Mouse (Mus musculus) forebrain, postnatal 0 days (tissue): ENCODE data around the gene Hydin. TPM values are rescaled to one million over a fixed set of nuclear protein-coding genes. Genes with fewer than 3 reads are reported as not detected.

ENCODE experiments used
- ATAC-seq: fragments of 200-750 bp; cut with Nextera tagmentation; 2 replicates; pipeline ENCODE4 v1.8.0; 2017; ENCODE audit warnings: mild to moderate bottlenecking, moderate library complexity
- DNase-seq: peaks from one replicate; pipeline ENCODE4 v3.0.0-alpha.2; 2015
- H3K27ac ChIP-seq: fragments of 300-500 bp; sonication (generic); 2 replicates; pipeline ENCODE4 v1.5.1; 2014; ENCODE audit warnings: low read depth, mild to moderate bottlenecking, antibody characterized with exemption, low read length, moderate library complexity, mixed read lengths
- H3K27me3 ChIP-seq: fragments of 300-500 bp; sonication (generic); 2 replicates; pipeline ENCODE4 v1.6.1; 2014; ENCODE audit warnings: mild to moderate bottlenecking, low read length, mixed read lengths; ENCODE audit not compliant: insufficient read depth
- H3K36me3 ChIP-seq: fragments of 300-500 bp; sonication (generic); 2 replicates; pipeline ENCODE4 v1.6.1; 2014; ENCODE audit warnings: mild to moderate bottlenecking, moderate library complexity; ENCODE audit not compliant: insufficient read depth
- H3K4me1 ChIP-seq: fragments of 300-500 bp; sonication (generic); 2 replicates; pipeline ENCODE4 v1.6.1; 2014; ENCODE audit warnings: antibody characterized with exemption; ENCODE audit not compliant: insufficient read depth
- H3K4me2 ChIP-seq: fragments of 300-500 bp; sonication (generic); 2 replicates; pipeline ENCODE4 v1.6.1; 2014; ENCODE audit warnings: low read depth, mild to moderate bottlenecking, moderate library complexity
- H3K4me3 ChIP-seq: fragments of 300-500 bp; sonication (generic); 2 replicates; pipeline ENCODE4 v1.5.1; 2014; ENCODE audit warnings: low read depth, low read length, mixed read lengths
- H3K9ac ChIP-seq: fragments of 300-500 bp; sonication (generic); 2 replicates; pipeline ENCODE4 v1.6.1; 2014; ENCODE audit warnings: mild to moderate bottlenecking
- H3K9me3 ChIP-seq: fragments of 300-500 bp; sonication (generic); 2 replicates; pipeline ENCODE4 v1.6.1; 2016; ENCODE audit warnings: low read length
- CTCF ChIP-seq: sonication (generic); IDR thresholded peaks from 2 replicates; pipeline ENCODE4 v1.5.1; 2016; ENCODE audit warnings: antibody characterized with exemption, control low read depth, low read depth
- WGBS: fragments of 180-500 bp; shearing (Covaris S2); extraction: QIAGEN DNeasy Blood & Tissue Kit; methylation state at CpG from one replicate; pipeline ENCODE4 v1.1.7; 2014; 5-methylcytosine and 5-hydroxymethylcytosine counted together
- polyA plus RNA-seq: library from polyadenylated mRNA; unstranded; fragments of >200 nt; fragmentation: Nextera tagmentation; extraction: Ambion mirVana; gene quantifications from 2 replicates; pipeline ENCODE4 v1.2.1, GENCODE M21; 2015
- total RNA-seq: library from RNA; depleted of rRNA; stranded (reverse); fragments of >200 nt; gene quantifications from 2 replicates; pipeline ENCODE4 v1.2.3, GENCODE M21; 2014; rRNA removed

Hydin gene
- 0.92 and 1.0 TPM in 2 replicates for total RNA-seq
- polyA plus RNA-seq: 0.21 and 0.63 TPM in 2 replicates

DNA sequence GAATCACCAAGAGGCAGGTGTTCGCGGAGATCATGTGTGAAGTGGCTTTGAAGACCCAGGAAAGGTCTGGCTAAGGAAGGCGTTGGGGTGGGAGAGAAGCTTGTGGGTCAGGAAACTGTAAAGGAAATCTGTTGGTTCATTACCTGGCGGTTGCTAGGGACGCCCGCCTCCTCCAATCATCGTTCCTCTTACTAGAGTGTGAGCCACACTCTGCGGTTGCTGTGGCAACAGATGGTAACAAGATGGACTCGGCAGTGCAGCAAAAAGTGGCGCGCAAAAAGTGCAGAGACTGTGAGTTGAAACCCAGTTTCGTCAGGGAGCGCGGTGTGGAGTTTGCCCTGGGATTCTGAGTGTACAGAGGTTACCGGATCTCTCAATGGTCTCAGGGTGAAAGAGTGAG is at the start of gene Hydin:
Hydin (plus strand) TSS at position 237 of the 400 bp plus-strand sequence.
- H3K9ac ChIP-seq: no peak within 1 kb of the TSS
- H3K27ac ChIP-seq: no peak within 1 kb of the TSS
- H3K9me3 ChIP-seq: no peaks in the 10 kb centered on the region
- no peaks in the 10 kb centered on the region for H3K27me3 ChIP-seq
- WGBS: under 1% methylated on average over 15 of the region's 15 CpGs
- ATAC-seq (peak; percentile 98), DNase-seq (peak; percentile 93)
- H3K4me3 ChIP-seq: peak within 1 kb of the TSS; percentile 29
- no peaks in the 10 kb centered on the region for H3K4me1 ChIP-seq
- H3K4me2 ChIP-seq: peak within 1 kb of the TSS; percentile 58
- H3K36me3 ChIP-seq: no peaks in the 10 kb centered on the region
- no peak for TF ChIP-seq CTCF

DNA sequence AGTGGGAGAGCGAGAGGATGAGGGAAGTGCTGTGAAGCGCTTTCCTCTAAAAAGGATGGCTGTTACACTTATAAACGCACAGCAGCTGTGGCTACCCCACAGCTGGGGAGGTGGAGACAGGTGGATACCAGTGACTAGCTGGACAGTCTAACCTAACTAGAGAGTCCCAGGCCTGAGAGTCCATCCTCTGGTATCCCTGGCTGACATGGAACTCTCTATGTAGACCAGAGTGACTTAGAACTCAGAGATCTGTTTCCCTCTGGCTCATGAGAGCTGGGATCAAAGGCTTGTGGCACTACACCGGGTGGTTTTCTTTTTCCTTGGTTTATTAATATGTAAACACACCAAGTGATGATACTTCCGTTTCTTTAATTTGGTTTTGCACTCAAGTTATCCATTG is 49.6 kb upstream of the Hydin start:
- DNase-seq: no peak
- Histone ChIP-seq H3K27ac (no peak overlapping the region; the same call in 1 of the 2 replicates), H3K36me3 (peaks cover 13% of the 10 kb centered on the region), H3K27me3 (no peaks in the 10 kb centered on the region), H3K4me1 (peaks cover 9% of the 10 kb centered on the region; the same call in 1 of the 2 replicates), H3K4me3 (peak overlapping the region; percentile 51), H3K9me3 (no peaks in the 10 kb centered on the region), H3K4me2 (peak overlapping the region; percentile 49), H3K9ac (no peak overlapping the region)
- peak; percentile 10 for ATAC-seq
- 36% methylated on average over 5 of the region's 5 CpGs for WGBS
- TF ChIP-seq CTCF: no peak

DNA sequence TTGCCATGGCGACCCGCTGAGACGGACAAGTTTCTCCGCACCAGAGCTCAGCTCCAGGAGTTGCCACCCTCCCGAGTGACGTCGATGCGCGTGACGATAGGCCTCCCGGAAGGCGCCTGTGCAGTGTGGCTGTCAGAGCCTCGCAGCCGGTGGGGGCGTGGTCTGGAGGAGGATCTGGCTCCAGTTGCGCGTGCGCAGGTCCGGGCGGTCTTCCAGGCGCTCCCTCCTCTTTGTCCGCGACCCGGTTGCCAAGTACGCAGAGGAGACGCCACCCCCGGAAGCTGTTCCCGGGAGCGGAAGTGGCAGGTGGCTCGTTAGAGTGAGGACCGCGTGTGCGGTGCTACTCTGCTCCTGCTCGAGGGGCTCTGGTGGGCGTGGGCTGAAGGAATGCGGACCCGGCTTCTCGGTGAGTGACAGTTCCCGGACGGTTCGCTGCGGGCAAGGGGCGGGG is 49.1 kb upstream of the Hydin start:
- DNase-seq (peak; percentile 100), ATAC-seq (peak; percentile 100)
- H3K9ac ChIP-seq: peak overlapping the region; percentile 44
- H3K36me3 ChIP-seq: peaks cover 18% of the 10 kb centered on the region
- no peaks in the 10 kb centered on the region for H3K9me3 ChIP-seq
- H3K27ac ChIP-seq: 0 out of 2 replicates have a peak overlapping the region, but pooled peaks have one; percentile 37
- peak overlapping the region; percentile 69 for H3K4me2 ChIP-seq
- peak overlapping the region; percentile 51 for H3K4me3 ChIP-seq
- no peaks in the 10 kb centered on the region for H3K27me3 ChIP-seq
- peaks cover 9% of the 10 kb centered on the region; the same call in 1 of the 2 replicates for H3K4me1 ChIP-seq
- no peak for TF ChIP-seq CTCF
- under 1% methylated on average over 43 of the region's 43 CpGs for WGBS

DNA sequence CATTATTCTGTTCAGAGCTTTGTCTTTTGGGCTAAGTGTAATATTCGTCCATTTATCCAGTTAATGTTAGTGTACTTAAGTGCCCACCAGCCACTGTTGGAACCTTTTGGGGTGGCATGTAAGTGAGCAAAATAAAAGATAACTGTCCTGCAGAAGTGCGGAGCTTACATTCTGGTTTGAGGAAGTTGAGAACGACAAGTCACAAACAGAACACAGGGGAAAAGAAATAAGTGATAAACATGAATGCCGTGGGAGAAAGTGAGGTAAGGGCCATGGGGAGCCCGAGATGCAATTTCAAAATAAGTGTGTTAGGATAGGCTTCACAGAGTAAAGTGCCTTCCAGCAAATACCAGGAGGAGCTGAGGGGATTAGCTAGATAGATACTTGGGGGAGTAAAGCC is 48.3 kb upstream of the Hydin start:
- H3K27me3 ChIP-seq: no peaks in the 10 kb centered on the region
- H3K27ac ChIP-seq: no peak overlapping the region
- H3K4me1 ChIP-seq: peaks cover 9% of the 10 kb centered on the region; the same call in 1 of the 2 replicates
- DNase-seq: no peak
- H3K36me3 ChIP-seq: peaks cover 26% of the 10 kb centered on the region
- peak overlapping the region; percentile 44 for H3K9ac ChIP-seq
- peak overlapping the region; percentile 69 for H3K4me2 ChIP-seq
- H3K4me3 ChIP-seq: peak overlapping the region; percentile 51
- TF ChIP-seq CTCF: no peak
- 66% methylated on average over 5 of the region's 5 CpGs for WGBS
- no peaks in the 10 kb centered on the region for H3K9me3 ChIP-seq
- ATAC-seq: no peak

DNA sequence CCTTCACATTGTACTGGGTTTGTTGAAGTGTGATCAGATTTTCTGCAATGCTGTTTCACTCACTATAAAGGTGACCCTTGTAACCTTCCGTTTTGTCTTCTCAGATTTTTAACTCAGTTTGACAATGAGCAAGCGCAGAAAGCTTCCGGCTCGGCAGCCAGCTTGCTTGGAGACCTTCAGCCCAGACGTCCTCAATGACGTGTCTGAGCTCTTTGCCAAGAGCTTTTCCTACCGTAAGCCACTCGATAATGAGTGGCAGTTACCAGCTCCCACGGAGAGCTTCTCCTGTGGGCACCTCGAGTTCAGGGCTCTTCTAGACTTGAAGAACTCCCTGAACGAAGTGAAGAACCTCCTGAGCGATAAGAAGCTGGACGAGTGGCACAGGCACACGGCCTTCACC is 45.8 kb upstream of the Hydin start:
- Histone ChIP-seq H3K27me3 (no peaks in the 10 kb centered on the region), H3K9ac (no peak overlapping the region), H3K4me2 (no peak overlapping the region), H3K4me3 (no peak overlapping the region), H3K36me3 (peaks cover 34% of the 10 kb centered on the region), H3K9me3 (no peaks in the 10 kb centered on the region), H3K4me1 (peaks cover 9% of the 10 kb centered on the region; the same call in 1 of the 2 replicates), H3K27ac (no peak overlapping the region)
- ATAC-seq: no peak
- no peak for DNase-seq
- 89% methylated on average over 14 of the region's 14 CpGs for WGBS
- TF ChIP-seq CTCF: no peak

DNA sequence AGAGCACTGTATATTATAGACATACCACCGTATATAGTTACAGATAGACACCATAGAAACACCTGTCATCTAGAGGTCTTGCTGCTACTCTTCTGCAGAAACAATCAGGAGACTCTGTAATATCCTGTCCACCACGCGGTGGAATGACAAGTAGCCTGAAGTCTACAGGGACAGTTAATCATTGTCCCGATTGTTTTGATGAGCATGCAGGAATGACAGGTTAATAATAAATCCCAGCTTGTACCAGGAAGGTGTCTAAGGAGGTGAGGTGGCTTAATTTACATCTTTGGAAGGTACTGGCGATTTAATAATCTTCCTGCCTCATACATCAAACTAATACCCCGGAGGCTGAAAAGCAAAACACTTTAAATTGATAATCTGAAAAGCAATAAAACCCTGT is 36.0 kb upstream of the Hydin start:
- ATAC-seq: no peak
- TF ChIP-seq CTCF: no peak
- Histone ChIP-seq H3K4me1 (no peaks in the 10 kb centered on the region), H3K4me3 (no peak overlapping the region), H3K9ac (no peak overlapping the region), H3K27ac (no peak overlapping the region), H3K27me3 (no peaks in the 10 kb centered on the region), H3K36me3 (0 out of 2 replicates have a peak, but pooled peaks cover under 1% of the 10 kb centered on the region), H3K4me2 (no peak overlapping the region), H3K9me3 (no peaks in the 10 kb centered on the region)
- 92% methylated on average over 6 of the region's 6 CpGs for WGBS
- no peak for DNase-seq

DNA sequence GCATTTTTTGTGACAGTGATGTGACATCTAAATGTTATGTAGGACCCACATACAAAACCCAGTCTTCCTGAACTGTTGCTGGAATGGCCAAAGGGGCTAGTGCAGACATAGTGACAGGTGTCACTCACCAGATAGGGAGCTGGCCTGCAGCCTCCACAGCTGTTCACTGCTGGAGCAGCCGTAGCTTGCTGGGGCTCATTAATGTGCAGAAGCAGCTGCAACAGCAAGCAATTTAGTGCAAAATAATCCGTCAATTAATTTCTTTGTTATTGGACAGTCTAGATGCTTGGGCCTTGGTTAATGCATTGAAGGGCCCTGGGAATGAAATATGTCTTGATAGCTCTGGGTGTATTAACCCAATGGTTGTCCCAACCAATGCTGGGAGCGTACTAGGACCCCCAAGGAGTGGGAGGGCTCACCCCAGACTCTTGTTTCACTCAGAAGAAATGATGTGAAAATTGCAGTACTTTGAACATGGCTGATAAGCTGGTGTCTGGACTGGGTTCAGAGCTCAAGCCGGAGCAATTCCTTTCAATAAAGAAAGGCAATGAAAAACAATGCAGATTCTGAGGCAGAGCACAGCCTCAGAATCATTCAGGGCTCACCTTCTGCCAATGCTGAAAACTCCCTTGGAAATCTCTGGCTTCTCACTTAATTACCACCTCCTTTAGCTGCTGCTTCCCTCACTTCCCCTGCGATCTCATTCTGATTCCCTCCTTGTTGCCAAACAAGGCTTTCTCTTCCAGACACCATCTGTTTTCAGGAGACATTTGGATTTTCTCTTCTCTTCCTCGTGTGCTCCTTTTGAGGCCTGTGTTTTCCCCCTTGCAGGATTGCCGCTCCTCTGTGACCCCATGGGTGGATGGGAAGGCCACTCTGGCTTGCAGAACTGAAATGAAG is 24.2 kb upstream of the Hydin start:
- 17% methylated on average over 7 of the region's 7 CpGs for WGBS
- peak; percentile 50 for DNase-seq
- H3K4me1 ChIP-seq: no peaks in the 10 kb centered on the region

More for the DNA sequence above, 24.2 kb upstream of the Hydin start:
- H3K27me3 ChIP-seq: no peaks in the 10 kb centered on the region
- no peak overlapping the region for H3K4me2 ChIP-seq
- no peaks in the 10 kb centered on the region for H3K36me3 ChIP-seq
- no peak overlapping the region for H3K9ac ChIP-seq
- peak overlapping the region; percentile 51 for H3K27ac ChIP-seq
- H3K4me3 ChIP-seq: no peak overlapping the region
- no peaks in the 10 kb centered on the region for H3K9me3 ChIP-seq
- no peak for TF ChIP-seq CTCF
- ATAC-seq: peak; percentile 72
